Mouse (Mus musculus) embryo, embryonic 11.5 days (tissue): ENCODE results near the gene Adm2.

Experiments used
- DNase-seq: peaks from one replicate; pipeline ENCODE4 v3.0.0-alpha.2; 2012; ENCODE audit warnings: low read depth, low spot score

The Adm2 gene

DNA sequence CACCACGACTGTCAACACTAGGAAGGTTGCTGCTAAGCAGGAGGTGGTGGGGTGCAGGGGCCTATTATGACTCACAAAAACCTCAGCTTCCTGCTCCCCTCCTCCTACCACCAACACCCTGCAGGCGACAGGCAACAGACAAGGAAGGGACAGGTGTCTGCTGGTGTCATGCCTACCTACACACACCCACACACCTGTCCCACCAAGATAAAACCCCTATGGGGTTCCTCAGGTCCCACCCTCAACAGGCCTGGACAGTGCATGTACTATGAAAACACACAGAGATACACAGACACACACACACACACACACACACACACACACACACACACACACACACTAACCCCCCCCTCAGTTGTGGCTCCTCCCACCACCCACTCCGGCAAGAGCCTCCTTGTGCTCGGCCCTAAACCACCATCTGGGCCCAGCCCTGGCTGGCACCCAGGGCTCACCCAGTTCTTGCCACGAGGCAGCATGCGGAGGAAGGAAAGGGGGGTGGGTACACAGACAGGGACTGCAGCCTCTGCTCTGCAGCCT is 12.5 kb upstream of the Adm2 start:
- no peak for DNase-seq

- DNase-seq, result no peak
Measured at GRCm38 (mm10) chr15:89313359-89313758, 9.2 kb upstream of the Adm2 start.

DNA sequence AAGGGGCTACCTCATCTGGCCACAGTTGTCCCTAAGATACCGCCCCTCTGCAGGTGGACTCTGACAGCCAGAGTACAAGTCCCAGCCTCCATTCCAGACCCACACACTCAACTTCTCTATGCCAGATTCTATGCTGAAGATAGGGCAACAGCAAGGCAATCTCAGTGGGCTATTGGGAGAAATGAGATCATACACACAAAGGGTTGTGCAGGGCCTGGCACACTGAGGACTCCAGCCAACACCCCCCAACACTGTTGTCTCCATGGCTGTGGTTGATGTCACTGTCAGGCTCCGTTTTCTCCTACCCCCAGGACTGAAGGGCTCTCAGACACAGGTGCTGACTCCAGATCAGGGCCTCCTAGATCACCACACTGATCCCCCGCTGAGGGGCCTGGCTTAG is 8.4 kb upstream of the Adm2 start:
- DNase-seq, result no peak

DNA sequence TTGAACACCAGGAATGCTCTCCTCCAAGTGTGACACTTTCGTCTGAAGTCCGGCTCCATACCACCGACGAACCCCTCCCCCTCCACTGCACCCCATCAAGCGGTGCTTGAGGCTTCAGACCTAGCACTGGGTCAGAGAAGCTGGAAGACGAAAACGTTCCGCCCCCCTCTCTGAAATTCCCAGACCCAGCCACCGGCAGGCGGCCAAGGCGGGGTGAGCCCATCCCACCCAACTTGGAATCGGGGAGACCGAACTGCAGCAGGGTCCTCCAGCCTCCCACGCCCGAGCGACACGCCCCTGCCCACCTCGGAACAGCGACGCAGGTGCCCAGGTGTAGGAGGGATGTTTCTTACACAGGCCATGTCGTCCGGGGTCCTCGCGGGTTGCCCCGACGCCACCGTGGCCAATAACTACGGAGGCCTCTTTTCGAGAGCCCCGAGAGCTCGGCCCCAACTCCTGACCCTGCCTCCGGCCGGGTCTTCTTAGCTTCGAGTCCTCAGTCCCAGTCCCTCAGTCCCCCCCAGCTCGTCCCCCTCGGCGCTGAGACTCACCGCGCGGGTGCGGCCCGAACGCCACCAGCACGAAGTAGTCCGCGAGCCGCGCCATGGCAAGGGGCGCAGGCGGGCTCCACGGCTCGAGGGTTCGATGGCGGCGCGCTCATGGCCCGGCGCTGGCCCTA is 7.9 kb upstream of the Adm2 start:
- no peak for DNase-seq

DNA sequence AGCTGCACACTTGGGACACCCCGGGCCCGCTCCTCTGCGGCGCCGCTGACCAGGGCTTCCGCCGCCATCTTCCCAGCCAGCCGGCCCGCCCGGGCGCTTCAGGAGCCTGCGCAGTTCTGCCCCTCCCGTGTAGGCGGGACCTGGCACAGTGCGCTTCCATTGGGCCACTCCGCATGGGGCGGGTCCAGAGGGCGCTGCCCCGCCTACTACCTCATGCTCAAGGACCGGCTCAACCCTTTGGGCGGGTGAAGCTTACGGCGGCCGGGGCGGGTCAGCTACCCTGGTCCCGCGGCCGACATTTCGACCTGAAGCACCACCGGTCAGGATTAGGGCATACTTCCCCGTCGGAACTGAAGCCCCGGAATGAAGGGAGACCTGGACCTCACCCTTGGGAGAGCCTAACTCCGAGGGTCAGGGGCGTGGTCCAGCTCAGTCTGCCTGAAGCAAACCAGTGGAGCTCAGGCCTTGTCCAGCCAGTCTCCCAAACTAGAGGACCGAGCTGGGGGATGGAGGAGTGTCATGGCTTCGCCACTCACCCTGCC is 7.3 kb upstream of the Adm2 start, which contains the start of gene Sbf1:
Sbf1 (minus strand) TSS at position 122 of the 542 bp plus-strand sequence.
- DNase-seq, result peak; percentile 95

- DNase-seq, result no peak
Measured at GRCm38 (mm10) chr15:89316146-89316545, 6.4 kb upstream of the Adm2 start.

DNA sequence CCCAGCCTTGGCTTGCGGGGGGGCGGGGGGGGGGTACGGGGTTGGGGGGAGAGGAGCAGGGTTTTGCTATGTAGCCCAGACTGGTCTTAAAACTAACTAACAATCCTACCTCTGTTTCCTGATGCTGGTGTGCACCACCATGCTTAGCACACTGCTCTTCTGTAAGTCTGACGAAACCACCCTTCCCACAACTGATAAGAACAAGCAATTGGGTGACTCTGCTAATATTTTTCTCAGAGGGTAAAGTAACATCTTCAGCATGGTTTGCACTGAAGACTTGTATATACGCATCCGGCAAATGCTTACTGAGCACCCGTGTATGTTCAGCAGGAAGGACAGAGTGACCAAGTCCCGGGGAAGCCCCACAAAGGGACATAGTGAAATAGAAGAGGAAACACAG is 1.3 kb upstream of the Adm2 start:
- no peak for DNase-seq

- no peak for DNase-seq
Measured at GRCm38 (mm10) chr15:89323656-89324055, 1.1 kb downstream of the Adm2 start.

GRCm38 (mm10) chr15:89326441-89326840 is 3.9 kb downstream of the Adm2 start:
- no peak for DNase-seq

DNA sequence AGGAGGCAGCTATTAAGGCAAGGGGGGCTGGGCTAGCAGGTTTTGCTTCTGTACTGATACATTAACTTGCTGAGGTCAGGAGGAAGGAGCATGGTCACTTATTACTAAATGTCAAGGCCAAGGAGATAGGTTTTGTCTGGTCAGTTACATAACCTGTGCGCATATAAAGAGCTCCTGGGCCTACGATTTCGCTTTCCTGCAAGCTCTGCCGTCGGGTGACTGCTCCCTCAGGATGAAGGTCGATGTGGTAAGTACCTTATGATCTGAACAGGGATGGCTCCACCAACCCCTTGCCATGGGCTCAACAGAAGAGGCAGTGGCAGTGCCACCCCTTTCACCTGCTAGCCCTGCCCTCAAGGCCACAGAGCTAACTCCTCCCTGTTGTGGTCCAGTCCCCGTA is 11.8 kb downstream of the Adm2 start, which contains the start of gene Miox:
Miox (plus strand) TSS at position 128 of the 400 bp plus-strand sequence.
- DNase-seq, result no peak

DNA sequence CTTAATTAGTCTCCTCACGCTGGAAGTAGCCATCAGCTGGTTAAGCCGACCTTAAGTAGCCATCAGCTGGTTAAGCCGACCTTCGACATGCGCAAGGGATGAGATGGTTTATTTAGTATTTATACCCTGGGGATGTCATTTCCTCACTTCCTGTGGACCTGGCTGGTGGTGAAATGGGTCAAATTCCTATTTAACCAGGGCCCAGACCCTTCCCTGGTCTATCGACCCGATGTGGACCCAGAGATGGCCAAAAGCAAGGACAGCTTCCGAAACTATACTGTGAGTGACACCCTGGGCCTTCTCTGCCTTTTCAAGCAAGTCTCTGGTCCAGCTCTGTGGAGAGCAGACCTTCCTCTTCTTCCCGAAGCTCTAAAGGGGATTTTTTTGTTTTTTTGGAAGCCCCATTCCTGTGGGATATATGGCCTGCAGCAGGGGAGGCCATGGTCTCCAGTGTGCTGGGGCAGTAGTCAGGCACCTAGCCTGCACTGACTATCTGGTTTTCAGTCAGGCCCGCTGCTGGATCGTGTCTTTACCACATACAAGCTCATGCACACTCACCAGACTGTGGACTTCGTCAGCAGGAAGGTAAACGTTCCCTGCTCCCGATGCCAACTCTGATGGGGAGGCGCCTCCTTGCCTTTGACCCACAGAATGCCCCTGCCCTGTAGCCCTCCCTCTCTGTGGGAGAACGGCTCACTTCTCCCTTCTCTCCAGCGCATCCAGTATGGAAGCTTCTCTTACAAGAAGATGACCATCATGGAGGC is 12.4 kb downstream of the Adm2 start:
- DNase-seq, result no peak

DNA sequence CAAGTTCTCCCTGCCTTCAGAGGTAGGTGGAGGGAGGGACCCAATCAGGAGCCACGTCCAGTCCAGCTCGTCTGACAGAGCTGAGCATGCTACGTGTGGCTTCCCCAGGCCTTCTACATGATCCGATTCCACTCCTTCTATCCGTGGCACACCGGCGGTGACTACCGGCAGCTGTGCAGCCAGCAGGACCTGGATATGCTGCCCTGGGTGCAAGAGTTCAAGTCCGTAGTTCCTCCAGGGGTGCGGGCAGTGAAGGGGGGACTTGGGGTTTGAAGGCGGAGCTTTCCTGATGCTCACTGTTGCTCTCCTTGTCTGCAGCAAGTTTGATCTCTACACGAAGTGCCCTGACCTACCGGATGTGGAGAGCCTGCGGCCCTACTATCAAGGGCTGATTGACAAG is 13.9 kb downstream of the Adm2 start:
- no peak for DNase-seq

DNA sequence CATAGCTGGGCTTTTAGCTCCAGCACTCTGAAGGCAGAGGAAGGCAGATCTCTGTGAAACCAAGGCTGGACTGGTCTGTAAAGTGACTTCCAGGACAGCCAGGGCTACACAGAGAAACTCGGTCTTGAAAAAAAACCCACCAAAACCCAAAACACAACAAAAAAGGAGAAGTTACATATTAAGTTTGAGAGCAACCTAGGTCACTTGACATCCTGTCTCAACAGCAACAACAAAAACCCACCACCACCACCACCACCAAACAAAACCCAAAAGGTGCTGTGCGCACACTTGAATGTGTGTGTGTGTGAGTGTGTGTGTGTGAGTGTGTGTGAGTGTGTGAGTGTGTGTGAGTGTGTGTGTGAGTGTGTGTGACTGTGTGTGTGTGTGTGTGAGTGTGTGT is 17.2 kb downstream of the Adm2 start:
- DNase-seq, result no peak

GRCm38 (mm10) chr15:89340136-89340535 is 17.6 kb downstream of the Adm2 start:
- no peak for DNase-seq

DNA sequence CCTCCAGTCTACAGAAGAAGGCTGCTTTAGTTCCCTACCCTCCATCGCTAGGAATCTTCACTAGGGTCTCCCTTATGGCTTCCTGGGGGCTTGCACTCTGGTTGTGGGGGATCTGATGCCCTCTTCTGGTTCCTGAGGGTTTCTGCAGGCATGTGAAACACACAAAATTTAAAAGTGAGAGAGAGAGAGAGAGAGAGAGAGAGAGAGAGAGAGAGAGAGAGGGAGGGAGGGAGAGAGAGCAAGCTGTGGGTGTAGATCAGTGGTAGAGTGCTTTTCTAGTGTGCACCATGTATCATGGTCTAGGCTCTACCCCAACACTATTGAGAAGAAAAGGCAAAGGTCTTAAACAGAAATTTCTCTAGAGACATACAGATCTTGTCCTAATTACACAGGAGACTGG is 19.2 kb downstream of the Adm2 start:
- no peak for DNase-seq

- no peak for DNase-seq
Measured at GRCm38 (mm10) chr15:89343325-89343724, 20.8 kb downstream of the Adm2 start.

GRCm38 (mm10) chr15:89350447-89350846 is 27.9 kb downstream of the Adm2 start:
- no peak for DNase-seq

DNA sequence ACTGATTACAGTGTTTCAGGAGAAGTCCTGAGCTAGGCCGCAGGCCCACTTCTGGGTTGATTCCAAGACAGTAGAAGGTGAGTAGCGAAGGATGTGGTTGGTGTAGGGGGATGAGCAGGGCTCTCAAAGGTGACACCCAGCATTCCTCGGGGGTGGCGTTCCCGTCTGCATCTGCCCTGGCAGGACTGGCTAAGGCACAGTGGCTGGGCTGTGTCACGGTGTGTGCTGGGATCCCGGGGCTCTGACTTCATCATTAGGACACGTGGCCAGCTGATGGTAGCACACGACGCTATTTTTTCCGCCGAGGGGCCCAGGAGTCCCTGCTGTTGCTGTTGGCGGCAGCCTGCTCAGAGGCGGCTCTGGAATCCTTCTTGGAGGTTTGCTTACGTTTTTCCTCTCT is 28.8 kb downstream of the Adm2 start:
- DNase-seq, result no peak

GRCm38 (mm10) chr15:89352054-89352453 is 29.5 kb downstream of the Adm2 start:
- no peak for DNase-seq

- DNase-seq, result no peak
Measured at GRCm38 (mm10) chr15:89352795-89353194, 30.3 kb downstream of the Adm2 start.

- DNase-seq, result no peak
Measured at GRCm38 (mm10) chr15:89353837-89354236, 31.3 kb downstream of the Adm2 start.

DNA sequence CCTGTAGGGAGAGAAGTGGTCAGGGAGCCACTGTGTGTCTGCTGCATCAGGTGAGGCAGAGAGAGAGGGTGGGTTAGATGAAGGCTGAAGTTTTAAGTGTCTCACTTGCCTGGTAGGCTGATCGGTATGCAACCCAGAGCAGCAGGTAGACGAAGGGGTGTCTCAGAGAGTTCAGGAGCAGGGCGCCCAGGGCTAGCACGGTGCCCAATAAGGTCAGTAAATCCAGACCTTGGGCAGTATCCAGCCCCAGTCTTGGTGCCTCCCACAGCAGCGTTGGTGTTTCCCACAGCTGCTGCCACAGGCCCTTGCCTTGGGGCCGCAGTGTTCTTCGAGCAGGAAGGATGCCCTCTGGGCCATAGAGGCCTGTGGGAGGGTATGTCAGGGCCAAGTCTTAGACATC is 31.9 kb downstream of the Adm2 start:
- no peak for DNase-seq
